Mouse (Mus musculus) G1E (cell line): ENCODE measurements around the gene Tbc1d8.

Experiments used
- CTCF ChIP-seq: IDR thresholded peaks from 2 replicates; pipeline ENCODE4 v1.5.1; 2012; ENCODE audit warnings: low read depth, low read length, inconsistent platforms, mixed read lengths
- GATA1 ChIP-seq: IDR thresholded peaks from 2 replicates; pipeline ENCODE4 v1.6.1; 2012; ENCODE audit warnings: borderline replicate concordance, low read length, inconsistent platforms, mixed read lengths
- GATA2 ChIP-seq: IDR thresholded peaks from 2 replicates; pipeline ENCODE4 v1.6.1; 2012; ENCODE audit warnings: low read depth, low read length, inconsistent platforms, borderline replicate concordance
- POLR2AphosphoS5 ChIP-seq: IDR thresholded peaks from 2 replicates; pipeline ENCODE4 v1.6.1; 2012; ENCODE audit warnings: low read depth, low read length, inconsistent platforms; ENCODE audit not compliant: insufficient replicate concordance
- TAL1 ChIP-seq: conservative IDR thresholded peaks from 2 replicates; pipeline ENCODE4 v1.6.1; 2012; ENCODE audit warnings: low read depth, low read length, inconsistent platforms, mixed read lengths

GRCm38 (mm10) chr1:39372220-39372843 lies 106.2 kb downstream of the Tbc1d8 start:
- no peak for TF ChIP-seq CTCF
- no peak for TF ChIP-seq POLR2AphosphoS5
- TF ChIP-seq TAL1, result no peak
- TF ChIP-seq GATA1, result no peak
- TF ChIP-seq GATA2, result no peak
